Mouse (Mus musculus) forelimb bud, embryonic 11.5 days (tissue): ENCODE measurements around the gene 2010300C02Rik.

Experiments used
- DNase-seq: peaks from one replicate; pipeline ENCODE4 v3.0.0-alpha.2; 2012; ENCODE audit warnings: low read depth, low spot score

Gene 2010300C02Rik

GRCm38 (mm10) chr1:37667386-37667785 is 52.5 kb downstream of the 2010300C02Rik start:
- no peak for DNase-seq

- no peak for DNase-seq
Measured at GRCm38 (mm10) chr1:37666587-37666986, 53.3 kb downstream of the 2010300C02Rik start.

GRCm38 (mm10) chr1:37665539-37666323 is 54.2 kb downstream of the 2010300C02Rik start:
- DNase-seq: no peak

DNA sequence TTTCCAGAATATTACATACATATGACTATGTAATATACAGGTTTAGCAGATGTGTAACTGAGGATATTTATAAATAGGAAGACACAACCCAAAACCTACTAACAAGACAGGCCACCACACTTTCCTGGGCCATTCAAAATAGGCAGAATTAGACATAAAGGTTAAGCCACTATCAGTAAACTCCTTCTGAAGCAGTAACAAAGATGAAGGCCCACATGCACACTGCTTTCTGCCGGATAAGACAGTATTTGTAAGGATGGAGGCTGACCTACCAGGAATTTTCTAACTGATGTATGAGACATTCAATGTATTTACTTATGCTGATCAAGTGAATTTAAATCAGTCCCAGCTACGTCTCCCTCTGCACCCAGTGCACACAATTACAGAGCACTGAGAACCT is 55.4 kb downstream of the 2010300C02Rik start:
- DNase-seq: no peak

DNA sequence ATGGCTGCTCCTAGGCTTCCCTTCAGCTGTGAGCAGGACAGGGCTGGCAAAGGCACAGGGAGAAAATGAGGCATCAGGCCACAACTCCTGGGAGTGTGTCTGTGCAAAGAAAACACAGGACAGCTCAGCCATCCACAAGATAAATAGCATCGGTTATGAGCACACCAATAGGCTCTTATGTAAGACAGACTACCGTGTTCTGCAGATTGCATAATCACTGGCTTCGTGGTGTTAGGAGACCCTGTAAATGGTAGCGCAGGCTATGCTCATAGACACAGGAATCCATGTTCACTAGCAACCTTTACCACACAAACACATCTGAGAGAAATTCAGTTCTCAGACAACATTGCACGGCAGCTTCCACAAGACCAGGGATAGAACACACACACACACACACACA is 56.3 kb downstream of the 2010300C02Rik start:
- DNase-seq: no peak

DNA sequence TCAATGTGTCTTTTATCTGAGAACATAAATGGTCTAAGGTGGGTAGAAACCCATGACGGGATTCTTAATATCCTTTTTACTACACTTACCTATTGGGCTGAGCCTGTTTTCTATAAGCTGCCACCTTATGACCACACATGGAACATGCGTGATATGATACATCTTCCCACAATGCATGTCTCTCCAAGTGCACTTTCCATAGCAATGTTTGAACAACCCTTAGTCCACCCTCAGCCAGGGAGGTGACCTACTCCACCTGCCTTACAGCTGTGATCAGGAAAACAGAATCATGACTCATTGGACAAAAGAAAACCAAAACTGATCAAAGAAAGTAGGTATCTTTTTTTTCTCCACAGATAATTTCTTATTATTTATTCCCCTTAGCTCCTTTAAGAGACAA is 63.9 kb downstream of the 2010300C02Rik start:
- DNase-seq: no peak

- no peak for DNase-seq
Measured at GRCm38 (mm10) chr1:37653992-37654391, 65.9 kb downstream of the 2010300C02Rik start.

- DNase-seq: no peak
Measured at GRCm38 (mm10) chr1:37647066-37647465, 72.8 kb downstream of the 2010300C02Rik start.

DNA sequence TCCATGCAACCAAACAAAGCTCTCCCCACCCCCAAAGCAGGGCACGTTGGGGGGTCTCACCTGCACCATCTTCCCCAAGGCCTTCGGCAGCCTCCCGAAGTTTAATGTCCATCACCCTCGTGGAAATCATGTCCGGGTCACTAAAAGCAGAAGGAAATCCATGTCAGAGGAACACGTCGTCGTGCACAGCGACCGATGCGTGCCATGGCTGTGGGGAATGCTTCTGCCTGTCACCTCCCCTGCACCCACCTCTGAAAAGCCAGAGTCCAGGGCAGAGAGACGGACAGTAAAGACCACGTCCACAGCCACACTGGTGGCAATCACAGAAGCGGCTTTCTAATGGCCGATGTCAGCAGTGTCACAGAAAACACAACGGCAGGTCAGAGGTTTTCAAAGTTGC is 75.4 kb downstream of the 2010300C02Rik start:
- DNase-seq: no peak

DNA sequence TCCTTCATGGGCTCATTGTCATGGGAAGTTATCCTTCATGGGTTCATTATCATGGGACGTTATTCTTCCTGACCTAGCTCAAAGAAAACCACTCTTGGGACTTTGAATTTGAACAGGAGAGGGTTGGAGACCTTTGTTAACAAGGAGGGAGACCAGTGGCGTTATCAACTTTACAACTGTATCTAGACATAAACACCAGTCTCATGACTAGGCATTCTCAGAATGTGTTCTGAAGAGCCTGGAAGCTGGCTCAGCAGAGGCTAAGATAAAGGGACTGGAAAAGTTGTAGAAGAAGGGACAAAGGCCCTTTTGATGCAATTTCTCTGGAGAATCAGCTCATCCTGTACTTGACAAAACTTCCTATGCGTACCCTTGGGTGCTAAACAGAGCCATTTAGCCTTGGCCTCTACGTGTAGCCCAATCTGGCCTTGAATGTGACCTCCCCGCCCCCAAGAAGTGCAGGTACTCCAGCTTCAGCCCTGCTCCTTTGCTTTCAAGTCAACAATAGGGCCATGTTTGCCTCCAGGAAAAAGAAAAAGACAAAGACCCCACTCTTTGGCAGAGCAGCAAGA is 76.0 kb downstream of the 2010300C02Rik start:
- no peak for DNase-seq

- no peak for DNase-seq
Measured at GRCm38 (mm10) chr1:37641361-37641760, 78.5 kb downstream of the 2010300C02Rik start.

DNA sequence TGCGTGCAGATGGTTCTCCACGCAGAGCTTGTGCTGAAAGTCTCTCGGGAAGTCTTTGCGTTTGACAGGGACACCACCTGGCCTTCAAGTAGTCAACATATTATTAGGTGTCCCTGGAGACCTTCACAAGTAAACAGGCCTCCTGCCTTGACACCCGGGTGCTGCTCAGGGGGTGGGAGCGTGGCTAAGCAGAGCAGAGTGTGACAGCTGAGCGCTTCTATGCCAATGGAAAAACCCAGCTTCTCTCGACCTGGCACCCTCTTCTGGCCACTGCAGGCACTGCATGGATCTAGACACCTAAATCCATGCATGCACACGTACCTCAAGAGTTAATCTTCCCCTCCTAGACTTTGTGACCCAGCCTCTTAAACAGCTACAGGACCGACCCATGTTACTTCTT is 80.8 kb downstream of the 2010300C02Rik start:
- peak; percentile 68 for DNase-seq

DNA sequence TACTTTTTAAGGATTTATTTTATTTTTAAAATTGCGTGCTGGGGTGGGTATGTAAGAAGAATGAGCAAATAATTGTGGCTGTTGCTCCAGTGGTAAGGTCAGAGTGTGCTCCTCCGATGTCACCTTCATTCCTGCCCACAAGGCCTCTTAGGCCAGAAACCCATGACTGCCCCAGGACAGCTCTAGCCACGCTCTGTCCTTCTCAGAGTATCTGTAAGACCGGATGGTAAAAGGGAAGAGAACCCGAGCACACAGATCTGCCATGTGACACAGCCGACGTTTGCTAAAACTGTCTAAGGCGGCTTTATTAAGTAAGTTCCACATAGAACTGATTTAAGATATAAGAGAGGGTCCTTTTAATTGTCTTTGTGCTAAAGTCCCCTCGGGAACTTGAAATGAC is 81.3 kb downstream of the 2010300C02Rik start:
- no peak for DNase-seq

- DNase-seq: no peak
Measured at GRCm38 (mm10) chr1:37637571-37637970, 82.3 kb downstream of the 2010300C02Rik start.

DNA sequence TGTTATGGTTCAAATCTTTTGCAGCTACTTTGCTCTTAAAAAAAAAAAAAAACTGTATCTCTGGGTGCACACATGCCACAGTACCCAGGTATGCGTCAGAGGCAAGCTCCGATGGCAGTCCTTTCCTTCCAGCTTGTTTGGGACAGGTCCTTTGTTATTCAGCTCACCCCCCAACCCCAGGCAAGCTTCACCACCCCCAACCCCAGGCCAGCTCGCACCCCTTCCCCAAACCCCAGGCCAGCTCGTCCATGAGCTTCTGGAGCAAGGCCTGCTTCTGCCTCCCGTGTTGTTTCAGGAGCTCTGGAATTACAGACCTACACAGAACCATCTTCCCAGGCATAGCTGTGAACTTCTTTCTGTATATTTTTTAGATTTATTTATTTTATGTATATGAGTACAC is 83.1 kb downstream of the 2010300C02Rik start:
- DNase-seq: no peak

DNA sequence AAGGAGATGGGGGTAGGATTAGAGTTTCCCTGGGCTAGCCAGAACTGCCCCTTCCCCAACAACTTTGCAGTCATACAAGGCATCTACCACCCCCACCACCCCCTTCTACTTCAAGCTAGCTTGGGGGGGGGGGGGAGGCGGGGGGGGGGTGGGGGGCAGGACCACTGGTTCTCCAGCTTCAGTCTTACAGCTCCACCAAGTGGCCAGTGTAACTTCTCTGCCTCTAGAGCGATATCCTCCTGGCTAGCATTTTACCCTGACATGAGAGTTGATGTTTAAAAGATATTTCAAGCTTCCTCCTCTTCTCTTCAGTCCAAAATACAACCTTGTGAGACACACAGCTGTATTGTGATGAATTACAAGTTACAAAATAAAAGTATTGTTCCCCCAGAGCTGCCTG is 83.7 kb downstream of the 2010300C02Rik start:
- DNase-seq: no peak

- DNase-seq: no peak
Measured at GRCm38 (mm10) chr1:37635716-37636115, 84.2 kb downstream of the 2010300C02Rik start.

- DNase-seq: no peak
Measured at GRCm38 (mm10) chr1:37634658-37635057, 85.2 kb downstream of the 2010300C02Rik start.

GRCm38 (mm10) chr1:37633516-37633915 is 86.4 kb downstream of the 2010300C02Rik start:
- DNase-seq: no peak

- no peak for DNase-seq
Measured at GRCm38 (mm10) chr1:37632425-37632824, 87.5 kb downstream of the 2010300C02Rik start.

DNA sequence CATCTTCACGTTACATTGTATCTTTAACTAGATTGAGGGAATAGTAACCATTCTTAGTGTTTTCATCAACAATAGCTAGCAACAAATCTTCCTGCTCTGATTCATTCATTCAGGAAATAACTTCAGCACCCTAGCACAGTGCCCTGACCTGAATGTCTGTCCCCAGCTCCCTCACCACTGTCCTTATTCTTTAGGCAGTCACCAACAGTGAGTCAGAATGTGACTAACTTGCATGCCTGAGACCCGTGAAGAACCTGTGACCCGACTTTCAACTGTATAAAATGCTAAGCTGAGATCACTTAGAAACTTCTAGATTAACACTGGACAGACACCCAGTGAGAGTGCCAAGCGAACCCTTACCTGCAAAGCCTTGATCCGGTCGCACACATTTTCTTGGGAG is 88.4 kb downstream of the 2010300C02Rik start:
- DNase-seq: no peak

DNA sequence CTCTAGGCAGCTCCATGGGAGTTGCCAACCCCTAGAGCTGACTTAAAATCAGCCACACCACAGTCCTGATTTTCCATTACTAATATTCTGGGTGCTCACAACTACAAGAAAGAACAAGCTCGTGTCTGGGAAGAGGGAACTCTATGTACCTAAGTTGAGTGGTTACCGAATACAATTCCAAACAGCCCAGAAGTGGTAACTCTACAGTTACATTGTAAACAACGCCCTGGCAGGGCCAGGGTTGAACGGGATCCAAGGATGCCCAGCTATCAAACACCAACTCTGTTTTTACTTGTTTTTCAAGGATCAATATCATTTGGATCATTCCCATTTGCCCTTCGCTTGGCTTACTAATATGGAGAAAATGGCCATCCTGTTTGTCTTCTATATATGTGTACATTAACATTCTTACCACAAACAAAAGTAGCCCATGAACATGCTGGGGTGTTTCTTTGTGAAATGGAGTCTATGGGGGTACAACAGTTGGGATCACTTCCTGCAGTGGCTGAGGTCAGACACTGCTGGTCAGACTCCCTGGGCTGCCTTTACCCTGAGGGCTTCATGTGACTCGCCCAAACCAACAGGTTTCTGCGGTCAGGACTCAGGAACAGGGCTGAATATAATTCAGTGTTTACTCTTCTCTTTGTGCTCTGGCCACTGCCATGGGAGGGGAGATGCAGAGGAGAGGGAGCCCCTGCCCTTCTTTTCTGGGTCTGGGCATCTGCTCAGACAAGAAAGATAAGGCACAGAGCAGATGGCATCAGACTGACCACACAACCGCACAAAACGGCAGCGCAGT is 89.3 kb downstream of the 2010300C02Rik start:
- no peak for DNase-seq

DNA sequence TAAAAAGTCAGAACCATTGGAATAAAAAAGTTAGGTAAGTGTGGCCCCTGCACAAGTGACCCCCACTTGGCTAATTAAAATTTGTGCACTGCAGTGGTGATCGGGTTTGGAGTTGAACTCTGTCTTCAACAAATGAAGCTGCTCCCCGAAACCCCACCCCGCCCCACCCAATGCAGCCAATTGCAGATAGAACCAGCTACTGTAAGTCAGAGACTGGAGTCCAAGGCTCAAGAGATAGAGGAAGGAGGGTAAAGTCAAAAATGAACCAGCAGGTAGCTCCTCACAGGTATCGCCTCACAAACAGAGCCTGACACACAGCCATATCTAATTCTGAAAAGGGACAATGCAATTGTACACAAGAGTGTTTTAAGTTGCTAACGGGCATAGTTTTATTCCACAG is 90.0 kb downstream of the 2010300C02Rik start:
- DNase-seq: no peak
